Mouse (Mus musculus) hindbrain, embryonic 14.5 days (tissue): ENCODE results near the gene Nol6. TPM values are rescaled to one million over a fixed set of nuclear protein-coding genes. Genes with fewer than 3 reads are reported as not detected.
A peak's percentile ranks its signal among the peaks of the same experiment; 100 is the strongest.

Experiments
- ATAC-seq: fragments of 200-750 bp; cut with Nextera tagmentation; 2 replicates; pipeline ENCODE4 v1.8.0; 2017; ENCODE audit warnings: moderate number of reproducible peaks, mild to moderate bottlenecking, moderate TSS enrichment, moderate library complexity; ENCODE audit not compliant: low FRiP score
- DNase-seq: peaks from one replicate; pipeline ENCODE4 v3.0.0-alpha.2; 2015; ENCODE audit warnings: low spot score
- H3K27ac ChIP-seq: fragments of 300-500 bp; sonication (generic); 2 replicates; pipeline ENCODE4 v1.5.1; 2014; ENCODE audit warnings: mild to moderate bottlenecking, moderate library complexity
- H3K27me3 ChIP-seq: fragments of 300-500 bp; sonication (generic); 2 replicates; pipeline ENCODE4 v1.6.1; 2014; ENCODE audit warnings: mild to moderate bottlenecking, low read length, mixed read lengths; ENCODE audit not compliant: control insufficient read depth, insufficient read depth
- H3K36me3 ChIP-seq: fragments of 300-500 bp; sonication (generic); replicated peaks from 2 replicates; pipeline ENCODE4 v1.6.1; 2014; ENCODE audit not compliant: control insufficient read depth, insufficient read depth
- H3K4me1 ChIP-seq: fragments of 300-500 bp; sonication (generic); replicated peaks from 2 replicates; pipeline ENCODE4 v1.6.1; 2014; ENCODE audit warnings: antibody characterized with exemption, low read length, mixed read lengths; ENCODE audit not compliant: control insufficient read depth, insufficient read depth
- H3K4me2 ChIP-seq: fragments of 300-500 bp; sonication (generic); replicated peaks from 2 replicates; pipeline ENCODE4 v1.6.1; 2014; ENCODE audit warnings: mild to moderate bottlenecking, moderate library complexity
- H3K4me3 ChIP-seq: fragments of 300-500 bp; sonication (generic); replicated peaks from 2 replicates; pipeline ENCODE4 v1.5.1; 2014; ENCODE audit warnings: mild to moderate bottlenecking, low read length
- H3K9ac ChIP-seq: fragments of 300-500 bp; sonication (generic); 2 replicates; pipeline ENCODE4 v1.6.1; 2014
- H3K9me3 ChIP-seq: fragments of 300-500 bp; sonication (generic); 2 replicates; pipeline ENCODE4 v1.6.1; 2016; ENCODE audit warnings: low read length; ENCODE audit not compliant: control insufficient read depth
- WGBS: fragments of 180-500 bp; shearing (Covaris S2); extraction: QIAGEN DNeasy Blood & Tissue Kit; methylation state at CpG from one replicate; pipeline ENCODE4 v1.1.7; 2014; 5-methylcytosine and 5-hydroxymethylcytosine counted together
- polyA plus RNA-seq: library from polyadenylated mRNA; unstranded; fragments of >200 nt; fragmentation: Nextera tagmentation; extraction: Ambion mirVana; gene quantifications from 2 replicates; pipeline ENCODE4 v1.2.1, GENCODE M21; 2014

Gene Nol6
- polyA plus RNA-seq, 1 experiment from 2014 or later, result 38.4 TPM

- Histone ChIP-seq H3K27ac (no peak overlapping the region), H3K36me3 (no peaks in the 10 kb centered on the region), H3K4me2 (no peak overlapping the region), H3K9ac (no peak overlapping the region), H3K4me3 (no peak overlapping the region), H3K9me3 (no peaks in the 10 kb centered on the region), H3K4me1 (no peaks in the 10 kb centered on the region), H3K27me3 (no peaks in the 10 kb centered on the region)
- WGBS, result 68% methylated on average over 4 of the region's 4 CpGs
- no peak for ATAC-seq
- DNase-seq, result no peak
These were observed 16.8 kb downstream of the Nol6 start for GRCm38 (mm10) chr4:41107440-41107839.

GRCm38 (mm10) chr4:41102901-41103300 lies 21.4 kb downstream of the Nol6 start:
- Histone ChIP-seq H3K27ac (no peak overlapping the region), H3K36me3 (no peaks in the 10 kb centered on the region), H3K27me3 (peaks cover 9% of the 10 kb centered on the region), H3K4me3 (no peak overlapping the region), H3K4me1 (peaks cover 5% of the 10 kb centered on the region), H3K9ac (no peak overlapping the region), H3K4me2 (no peak overlapping the region), H3K9me3 (no peaks in the 10 kb centered on the region)
- no peak for DNase-seq
- no peak for ATAC-seq

- no peak overlapping the region for H3K4me2 ChIP-seq
These were observed 23.3 kb downstream of the Nol6 start for GRCm38 (mm10) chr4:41100986-41101385.

GRCm38 (mm10) chr4:41098577-41098951 lies 25.7 kb downstream of the Nol6 start:
- Histone ChIP-seq H3K9me3 (no peaks in the 10 kb centered on the region), H3K27me3 (peaks cover 17% of the 10 kb centered on the region), H3K9ac (peak overlapping the region; percentile 70), H3K27ac (no peak overlapping the region), H3K36me3 (no peaks in the 10 kb centered on the region), H3K4me2 (peak overlapping the region; percentile 94), H3K4me3 (peak overlapping the region; percentile 46), H3K4me1 (peaks cover 5% of the 10 kb centered on the region)
- DNase-seq (peak; percentile 27), ATAC-seq (no peak; the same call in 1 of the 2 replicates)
- 15% methylated on average over 11 of the region's 11 CpGs for WGBS

More at GRCm38 (mm10) chr4:41100986-41101385, 23.3 kb downstream of the Nol6 start:
- no peaks in the 10 kb centered on the region for H3K36me3 ChIP-seq
- H3K27me3 ChIP-seq, result peaks cover 17% of the 10 kb centered on the region
- 9% methylated on average over 1 of the region's 1 CpGs for WGBS
- no peak overlapping the region for H3K9ac ChIP-seq
- no peak overlapping the region for H3K4me3 ChIP-seq
- DNase-seq (no peak), ATAC-seq (no peak)
- no peaks in the 10 kb centered on the region for H3K9me3 ChIP-seq
- no peak overlapping the region for H3K27ac ChIP-seq
- H3K4me1 ChIP-seq, result peaks cover 5% of the 10 kb centered on the region

- Histone ChIP-seq H3K4me2 (peak within 1 kb of the TSS; percentile 94), H3K36me3 (no peaks in the 10 kb centered on the region), H3K27me3 (peaks cover 17% of the 10 kb centered on the region), H3K4me3 (peak within 1 kb of the TSS; percentile 46), H3K9ac (peak within 1 kb of the TSS; percentile 70), H3K4me1 (peaks cover 5% of the 10 kb centered on the region), H3K9me3 (no peaks in the 10 kb centered on the region), H3K27ac (no peak within 1 kb of the TSS)
- peak; percentile 42 for DNase-seq
- peak; percentile 54 for ATAC-seq
- WGBS, result 1% methylated on average over 42 of the region's 42 CpGs
These were observed 26.2 kb downstream of the Nol6 start, which contains the start of gene Aqp3 for GRCm38 (mm10) chr4:41097871-41098576. Aqp3 (minus strand) TSS chr4:41098183.

GRCm38 (mm10) chr4:41097381-41097780 lies 26.9 kb downstream of the Nol6 start:
- ATAC-seq (no peak), DNase-seq (no peak)
- Histone ChIP-seq H3K27me3 (peaks cover 17% of the 10 kb centered on the region), H3K36me3 (no peaks in the 10 kb centered on the region), H3K4me2 (peak overlapping the region; percentile 94), H3K9me3 (no peaks in the 10 kb centered on the region), H3K9ac (no peak overlapping the region), H3K4me3 (no peak overlapping the region; the same call in 1 of the 2 replicates), H3K4me1 (peaks cover 5% of the 10 kb centered on the region), H3K27ac (no peak overlapping the region)
- 49% methylated on average over 13 of the region's 13 CpGs for WGBS

GRCm38 (mm10) chr4:41096794-41097193 lies 27.5 kb downstream of the Nol6 start:
- Histone ChIP-seq H3K27ac (no peak overlapping the region), H3K27me3 (peaks cover 17% of the 10 kb centered on the region), H3K9ac (no peak overlapping the region), H3K4me2 (no peak overlapping the region), H3K36me3 (no peaks in the 10 kb centered on the region), H3K4me1 (peaks cover 5% of the 10 kb centered on the region), H3K9me3 (no peaks in the 10 kb centered on the region), H3K4me3 (no peak overlapping the region)
- no peak for ATAC-seq
- DNase-seq, result no peak
- 90% methylated on average over 5 of the region's 5 CpGs for WGBS

GRCm38 (mm10) chr4:41096169-41096568 lies 28.1 kb downstream of the Nol6 start:
- H3K4me2 ChIP-seq, result no peak overlapping the region
- H3K4me3 ChIP-seq, result no peak overlapping the region
- 76% methylated on average over 8 of the region's 8 CpGs for WGBS
- H3K9me3 ChIP-seq, result no peaks in the 10 kb centered on the region
- no peak overlapping the region for H3K9ac ChIP-seq
- peaks cover 17% of the 10 kb centered on the region for H3K27me3 ChIP-seq
- no peak overlapping the region for H3K27ac ChIP-seq
- ATAC-seq (no peak), DNase-seq (no peak)
- peaks cover 5% of the 10 kb centered on the region for H3K4me1 ChIP-seq
- H3K36me3 ChIP-seq, result no peaks in the 10 kb centered on the region

- WGBS, result 67% methylated on average over 9 of the region's 9 CpGs
- ATAC-seq, result no peak
These were observed 29.9 kb downstream of the Nol6 start for GRCm38 (mm10) chr4:41094361-41094760.

More at GRCm38 (mm10) chr4:41094361-41094760, 29.9 kb downstream of the Nol6 start:
- Histone ChIP-seq H3K27me3 (peaks cover 17% of the 10 kb centered on the region), H3K9ac (no peak overlapping the region), H3K4me1 (peaks cover 5% of the 10 kb centered on the region), H3K27ac (no peak overlapping the region), H3K4me2 (no peak overlapping the region), H3K4me3 (no peak overlapping the region), H3K36me3 (no peaks in the 10 kb centered on the region), H3K9me3 (no peaks in the 10 kb centered on the region)
- DNase-seq, result no peak
